Mouse (Mus musculus) megakaryocyte-erythroid progenitor cell, adult 5-6 weeks (primary cell): ENCODE data around the gene Gm9903. TPM values are rescaled to one million over a fixed set of nuclear protein-coding genes. Genes with fewer than 3 reads are reported as not detected.

ENCODE experiments used
- total RNA-seq, 2 experiments: library from RNA; stranded (forward) in 1 of 2; stranded (reverse) in 1 of 2; fragments of 200-1000, 215-1000 nt in 1 of 2; fragments of >200 nt in 1 of 2; fragmentation: Nextera tagmentation in 1 of 2; gene quantifications; 2 replicates each; pipeline ENCODE4 v1.2.3; 2014 to 2017

Gm9903 gene
- total RNA-seq, 2 experiments from 2014 or later, result not detected

Other genes with a start within 250 kb of the Gm9903 start
- gene Nkx1-1, start 195.9 kb upstream of the Gm9903 start, total RNA-seq (2014; fragmentation: Nextera tagmentation), result not detected in 2 replicates
- gene Nkx1-1, start 195.9 kb upstream of the Gm9903 start, total RNA-seq (2017), result not detected in 2 replicates
- gene Fam53a, start 290 bp upstream of the Gm9903 start, total RNA-seq (2014; fragmentation: Nextera tagmentation), result 44.2 and 44.7 TPM in 2 replicates
- 14.6 and 21.7 TPM in 2 replicates for gene Fam53a, start 290 bp upstream of the Gm9903 start, total RNA-seq (2017)
- gene Slbp, start 22.6 kb downstream of the Gm9903 start, total RNA-seq (2014; fragmentation: Nextera tagmentation), result 229 and 276 TPM in 2 replicates
- gene Slbp, start 22.6 kb downstream of the Gm9903 start, total RNA-seq (2017), result 348 and 369 TPM in 2 replicates
- 121 and 124 TPM in 2 replicates for gene Tacc3, start 28.2 kb downstream of the Gm9903 start, total RNA-seq (2014; fragmentation: Nextera tagmentation)
- 124 and 155 TPM in 2 replicates for gene Tacc3, start 28.2 kb downstream of the Gm9903 start, total RNA-seq (2017)
- 20.5 and 30.5 TPM in 2 replicates for gene Tmem129, start 28.5 kb downstream of the Gm9903 start, total RNA-seq (2014; fragmentation: Nextera tagmentation)
- gene Tmem129, start 28.5 kb downstream of the Gm9903 start, total RNA-seq (2017), result 12.3 and 34.4 TPM in 2 replicates
- not detected in 2 replicates for gene Fgfr3, start 91.7 kb downstream of the Gm9903 start, total RNA-seq (2014; fragmentation: Nextera tagmentation)
- not detected in 2 replicates for gene Fgfr3, start 91.7 kb downstream of the Gm9903 start, total RNA-seq (2017)
- gene Letm1, start 152.9 kb downstream of the Gm9903 start, total RNA-seq (2014; fragmentation: Nextera tagmentation), result 21.0 and 26.1 TPM in 2 replicates
- gene Letm1, start 152.9 kb downstream of the Gm9903 start, total RNA-seq (2017), result 20.6 and 23.1 TPM in 2 replicates
- 53.6 and 74.0 TPM in 2 replicates for gene Nsd2, start 190.8 kb downstream of the Gm9903 start, total RNA-seq (2014; fragmentation: Nextera tagmentation)
- gene Nsd2, start 190.8 kb downstream of the Gm9903 start, total RNA-seq (2017), result 42.2 and 74.4 TPM in 2 replicates